Mouse (Mus musculus) MEL (cell line): Measurements from ENCODE around the gene Lrrc34. TPM values are rescaled to one million over a fixed set of nuclear protein-coding genes. Genes with fewer than 3 reads are reported as not detected.

Experiments used
- polyA plus RNA-seq, 2 experiments: library from polyadenylated mRNA; stranded (reverse) in 1 of 2; unstranded in 1 of 2; fragments of >175 nt in 1 of 2; fragments of >200 nt in 1 of 2; gene quantifications; 2 replicates each; pipeline versions ENCODE4 v1.2.1 to v1.2.4; 2012; ENCODE audit warnings: low replicate concordance in 2 of 2, low read depth in 1 of 2; ENCODE audit not compliant: insufficient read length in 2 of 2, insufficient read depth in 1 of 2, missing spikeins in 1 of 2
- total RNA-seq: library from RNA; depleted of rRNA; stranded (reverse); fragments of 300-350 nt; gene quantifications from 2 replicates; pipeline ENCODE4 v1.2.3, GENCODE M21; 2012; rRNA removed

Gene Lrrc34
- total and polyA plus RNA-seq, 3 experiments, result not detected

Other genes with a start within 250 kb of the Lrrc34 start
- gene Mecom, start 99.9 kb downstream of the Lrrc34 start, total RNA-seq, result 0.04 and 0.10 TPM in 2 replicates
- not detected for gene Mecom, start 99.9 kb downstream of the Lrrc34 start, polyA plus RNA-seq
- gene Actrt3, start 47.9 kb downstream of the Lrrc34 start, total RNA-seq, result 0.08 TPM in 1 of 2 replicates, not detected in the other
- under 1 TPM in 1 of 2 experiments, not detected in 1; 0.04 TPM for gene Actrt3, start 47.9 kb downstream of the Lrrc34 start, polyA plus RNA-seq
- gene Mynn, start 45.8 kb downstream of the Lrrc34 start, total RNA-seq, result 13.9 and 17.0 TPM in 2 replicates
- gene Mynn, start 45.8 kb downstream of the Lrrc34 start, polyA plus RNA-seq, result 10 to 100 TPM in 1 of 2 experiments, not detected in 1; 12.3 TPM
- gene Lrriq4, start 3.4 kb downstream of the Lrrc34 start, total RNA-seq, result not detected in 2 replicates
- not detected for gene Lrriq4, start 3.4 kb downstream of the Lrrc34 start, polyA plus RNA-seq
- 0.07 TPM in 1 of 2 replicates, not detected in the other for gene Lrrc31, start 52.0 kb upstream of the Lrrc34 start, total RNA-seq
- gene Lrrc31, start 52.0 kb upstream of the Lrrc34 start, polyA plus RNA-seq, result under 1 TPM in 1 of 2 experiments, not detected in 1; 0.03 TPM
- not detected in 2 replicates for gene Samd7, start 98.4 kb upstream of the Lrrc34 start, total RNA-seq
- not detected for gene Samd7, start 98.4 kb upstream of the Lrrc34 start, polyA plus RNA-seq
- 32.8 and 35.6 TPM in 2 replicates for gene Sec62, start 145.0 kb upstream of the Lrrc34 start, total RNA-seq
- gene Sec62, start 145.0 kb upstream of the Lrrc34 start, polyA plus RNA-seq, result 100 to 1,000 TPM in 1 of 2 experiments, 10 to 100 TPM in 1; 75.4 to 171 TPM
- gene Gpr160, start 208.1 kb upstream of the Lrrc34 start, total RNA-seq, result not detected in 2 replicates
- under 1 TPM in 1 of 2 experiments, not detected in 1; 0.17 TPM for gene Gpr160, start 208.1 kb upstream of the Lrrc34 start, polyA plus RNA-seq